ENCODE assay signal across 20 mouse cellular contexts in the genomic region with DNA sequence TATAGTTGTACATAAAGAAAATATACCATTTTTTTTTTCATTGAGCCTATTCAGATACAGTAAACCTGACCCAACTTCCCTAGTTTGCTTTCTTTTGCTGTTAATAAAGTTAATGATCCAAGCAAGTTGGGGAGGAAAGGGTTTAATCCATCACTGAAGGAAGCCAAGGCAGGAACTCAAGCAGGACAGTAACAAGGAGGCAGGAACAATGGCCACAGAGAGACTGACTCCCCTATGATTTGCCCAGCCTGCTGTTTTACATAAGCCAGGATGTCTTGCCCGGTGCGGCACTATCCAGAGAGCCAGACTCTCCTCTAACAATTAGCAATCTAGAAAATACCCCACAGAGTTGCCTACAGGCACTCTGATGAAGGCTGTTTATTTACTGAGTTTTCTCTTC. TPM values are rescaled to one million over a fixed set of nuclear protein-coding genes. Genes with fewer than 3 reads are reported as not detected.
"Had no signal": no experiment of that assay in that cellular context is flagged by ENCODE, and none has a peak within 500 bp of the region (broad histone marks: within the 10 kb centered on the region; RNA-seq: fewer than 3 reads in every experiment).

No protein-coding gene starts in this region.

- H3K9ac ChIP-seq: lung, embryonic 14.5 days; midbrain, embryonic 12.5 days; neural tube, embryonic 13.5 days; neural tube, embryonic 15.5 days had no signal

- ATAC-seq: midbrain, embryonic 16.5 days had no signal

- H3K4me1 ChIP-seq: midbrain, embryonic 10.5 days; midbrain, embryonic 12.5 days; neural tube, embryonic 13.5 days; neural tube, embryonic 15.5 days had no signal

- H3K27ac ChIP-seq: midbrain, embryonic 10.5 days; midbrain, embryonic 12.5 days; neural tube, embryonic 13.5 days; neural tube, embryonic 15.5 days had no signal

- H3K4me3 ChIP-seq: midbrain, embryonic 10.5 days; midbrain, embryonic 12.5 days; myocyte; neural tube, embryonic 13.5 days; neural tube, embryonic 15.5 days had no signal

- H3K36me3 ChIP-seq: midbrain, embryonic 10.5 days; midbrain, embryonic 12.5 days; neural tube, embryonic 13.5 days; neural tube, embryonic 15.5 days had no signal

- H3K27me3 ChIP-seq: midbrain, embryonic 12.5 days; neural tube, embryonic 13.5 days; neural tube, embryonic 15.5 days had no signal

- H3K9me3 ChIP-seq: midbrain, embryonic 10.5 days; midbrain, embryonic 12.5 days; neural tube, embryonic 13.5 days; neural tube, embryonic 15.5 days had no signal

- DNase-seq: lung, embryonic 14.5 days; lung, postnatal 10 days; lung, postnatal 4 days; midbrain, embryonic 14.5 days; retina, postnatal 1 day; right cerebral cortex, adult 18-20 months; right cerebral cortex, postnatal 25 days; right cerebral cortex, postnatal 4 days; spleen, adult 18-20 months; thymus, adult 18-20 months; thymus, postnatal 14 days; thymus, postnatal 36 days had no signal

- H3K4me2 ChIP-seq: lung, embryonic 14.5 days; midbrain, embryonic 12.5 days; neural tube, embryonic 13.5 days; neural tube, embryonic 15.5 days had no signal

RNA-seq across cellular contexts. Expression of gene Gli3, which starts 17.4 kb away (rescaled TPM):
- total RNA-seq: megakaryocyte, adult 5-6 weeks; megakaryocyte-erythroid progenitor cell, adult 5-6 weeks had no signal
